Mouse (Mus musculus): ENCODE measurements around the gene Boll. TPM values are rescaled to one million over a fixed set of nuclear protein-coding genes. Genes with fewer than 3 reads are reported as not detected.

Boll gene
- 0.16 and 0.35 TPM in 2 replicates for polyA plus RNA-seq (2012; rRNA removed; ENCODE audit: low replicate concordance)

GRCm38 (mm10) chr1:55363044-55363565, at the start of gene Boll:
TSS of gene Boll (minus strand) at chr1:55363469.

GRCm38 (mm10) chr1:55405272-55406022, 42.2 kb upstream of the Boll start, which contains the start of gene Plcl1:
TSS of gene Plcl1 (plus strand) at chr1:55405921.

DNA sequence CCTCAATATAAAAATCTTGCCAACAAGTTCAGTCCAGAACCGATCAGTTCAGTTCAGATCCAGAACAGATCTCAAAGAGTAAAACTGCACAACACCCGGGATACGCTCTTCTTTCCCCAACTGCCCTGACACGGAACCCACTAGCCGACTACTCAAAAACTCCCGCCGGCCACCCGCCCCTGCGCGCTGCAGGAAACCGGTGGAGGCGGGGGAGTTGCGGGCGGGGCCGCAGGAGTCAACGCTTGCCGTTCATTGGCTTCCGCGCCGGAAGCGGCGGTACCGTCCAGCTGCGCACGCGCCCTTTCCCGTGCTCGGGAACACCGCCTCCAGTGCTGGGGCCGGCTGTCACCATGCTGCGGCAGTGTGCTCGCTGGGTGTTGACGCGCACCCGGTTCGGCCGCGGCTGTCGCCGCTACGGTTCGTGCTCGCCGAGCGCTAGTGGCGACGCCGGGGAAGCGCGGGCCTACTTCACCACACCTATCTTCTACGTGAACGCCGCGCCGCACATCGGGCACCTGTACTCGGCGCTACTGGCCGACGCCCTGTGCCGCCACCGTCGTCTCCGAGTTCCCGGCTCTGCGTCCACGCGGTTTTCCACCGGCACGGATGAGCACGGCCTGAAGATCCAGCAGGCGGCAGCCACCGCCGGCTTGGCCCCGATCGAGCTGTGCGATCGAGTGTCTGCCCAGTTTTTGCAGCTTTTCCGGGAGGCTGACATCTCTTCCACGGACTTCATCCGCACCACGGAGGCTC, 126.2 kb downstream of the Boll start, which contains the start of gene Mars2:
Gene Mars2, plus strand, starts transcription at position 288 of the 753 bp plus-strand sequence.

GRCm38 (mm10) chr1:55226011-55226857, 137.0 kb downstream of the Boll start, which contains the start of gene Rftn2:
TSS of gene Rftn2 (minus strand) at chr1:55226782.

Other genes with a start within 250 kb of the Boll start
- 4.9 and 18.6 TPM in 2 replicates for gene Mob4, start 232.2 kb downstream of the Boll start, polyA plus RNA-seq (2012; rRNA removed; ENCODE audit: low replicate concordance)
- gene Rftn2, start 136.7 kb downstream of the Boll start, polyA plus RNA-seq (2012; rRNA removed; ENCODE audit: low replicate concordance): 2.0 and 3.3 TPM in 2 replicates
- 2.0 and 2.9 TPM in 2 replicates for gene Mars2, start 126.3 kb downstream of the Boll start, polyA plus RNA-seq (2012; rRNA removed; ENCODE audit: low replicate concordance)
- gene Plcl1, start 42.5 kb upstream of the Boll start, polyA plus RNA-seq (2012; rRNA removed; ENCODE audit: low replicate concordance): 0.85 and 1.2 TPM in 2 replicates